Mouse (Mus musculus) cerebellum, postnatal 36 days (tissue): ENCODE data around the gene Aicda.
"Not testable (repeated sequence)": the region's sequence is repeated elsewhere in the genome, so short reads cannot be mapped to it uniquely, and the experiment has no call there.

ENCODE experiments used
- DNase-seq, 2 experiments: peaks; one replicate each; pipeline ENCODE4 v3.0.0; 2021 to 2022; ENCODE audit warnings: mixed read lengths in 2 of 2

Gene Aicda

DNA sequence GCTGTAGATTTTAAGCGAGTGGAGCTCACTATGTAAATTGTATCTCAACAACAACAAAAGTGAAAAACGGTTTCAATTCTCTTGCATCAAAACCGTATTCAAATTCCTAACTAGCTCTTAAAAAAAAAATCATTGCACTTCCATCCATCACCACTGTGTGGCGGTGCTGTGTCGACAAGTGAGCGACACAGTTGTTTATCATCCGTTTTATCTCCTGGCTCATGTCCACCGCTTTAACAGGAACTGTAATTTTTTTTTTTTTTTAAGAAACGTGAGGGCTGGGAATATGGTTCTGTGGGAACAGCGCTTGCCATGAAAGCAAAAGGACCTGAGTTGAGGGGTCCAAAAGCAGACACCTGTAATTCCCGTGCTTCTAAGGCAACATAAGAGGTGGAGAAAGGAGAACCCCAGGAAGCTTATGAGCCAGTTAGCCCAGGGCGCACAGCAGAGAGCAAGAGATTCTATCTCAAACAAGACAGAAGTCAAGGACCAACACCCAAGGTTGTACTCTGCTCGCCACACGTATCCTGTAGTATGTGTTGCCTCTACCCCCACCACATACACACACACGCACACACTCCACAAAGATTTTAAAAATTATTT is 3.5 kb downstream of the Aicda start:
- peak; percentile 54 to 69 for DNase-seq

GRCm38 (mm10) chr6:122560427-122560826 is 6.8 kb downstream of the Aicda start:
- DNase-seq: peak; percentile 57 to 59

GRCm38 (mm10) chr6:122561005-122561404 is 7.4 kb downstream of the Aicda start:
- DNase-seq: no peak

DNA sequence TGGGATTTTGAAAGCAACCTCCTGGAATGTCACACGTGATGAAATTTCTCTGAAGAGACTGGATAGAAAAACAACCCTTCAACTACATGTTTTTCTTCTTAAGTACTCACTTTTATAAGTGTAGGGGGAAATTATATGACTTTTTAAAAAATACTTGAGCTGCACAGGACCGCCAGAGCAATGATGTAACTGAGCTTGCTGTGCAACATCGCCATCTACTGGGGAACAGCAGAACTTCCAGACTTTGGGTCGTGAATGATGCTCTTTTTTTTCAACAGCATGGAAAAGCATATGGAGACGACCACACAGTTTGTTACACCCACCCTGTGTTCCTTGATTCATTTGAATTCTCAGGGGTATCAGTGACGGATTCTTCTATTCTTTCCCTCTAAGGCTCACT is 8.9 kb downstream of the Aicda start:
- DNase-seq: peak; percentile 41 to 63

DNA sequence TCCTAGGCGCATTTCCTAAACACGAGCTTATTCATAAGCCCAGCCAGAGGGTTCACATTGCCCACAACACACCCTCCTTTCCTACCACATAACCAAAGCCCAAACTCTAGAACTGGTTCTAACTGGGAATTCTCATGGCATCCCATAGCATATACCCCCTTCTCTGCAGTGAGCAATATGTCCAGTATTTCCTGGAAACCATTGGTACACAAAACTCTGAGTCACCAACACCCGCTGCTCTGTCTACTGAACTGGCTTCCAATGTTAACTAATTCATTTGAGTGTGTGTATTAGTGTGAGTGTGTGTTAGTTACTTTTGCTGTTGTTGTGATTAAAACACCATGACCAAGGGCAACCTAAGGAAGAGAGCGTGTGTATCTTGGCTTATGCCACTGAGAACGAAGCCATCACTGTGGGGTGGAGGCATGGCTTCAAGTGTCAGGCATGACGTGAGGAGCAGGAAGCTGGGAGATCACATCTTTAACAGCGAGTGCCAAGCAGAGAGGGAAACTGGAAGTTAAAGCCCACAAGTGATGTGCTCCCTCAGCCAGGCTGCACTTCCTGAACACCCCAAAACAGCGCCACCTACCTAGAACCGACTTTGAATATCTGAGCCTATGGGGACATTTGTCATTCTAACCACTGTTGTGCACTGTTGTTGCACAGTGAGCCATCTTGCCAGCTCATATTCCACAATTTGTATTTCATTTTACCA is 11.6 kb downstream of the Aicda start:
- DNase-seq: no peak

GRCm38 (mm10) chr6:122569113-122569512 is 15.5 kb downstream of the Aicda start:
- no peak for DNase-seq

DNA sequence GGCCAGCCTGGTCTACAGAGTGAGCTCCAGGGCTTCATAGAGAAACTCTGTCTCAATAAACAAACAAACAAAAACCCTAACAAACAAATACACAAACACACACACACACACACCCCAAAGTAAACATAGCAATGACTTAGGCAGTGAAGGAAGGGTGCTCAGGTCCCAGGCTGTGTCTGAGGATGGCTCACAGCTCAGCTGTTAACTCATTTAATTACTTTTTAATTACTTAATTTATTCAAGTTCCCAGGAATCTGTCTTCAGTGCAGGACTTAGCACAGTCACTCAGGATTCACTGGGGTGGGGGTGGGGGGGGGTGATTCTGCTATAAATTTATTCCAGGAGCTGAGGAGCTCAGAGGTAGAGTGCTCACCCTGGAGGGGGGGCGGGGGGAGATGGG is 16.2 kb downstream of the Aicda start:
- DNase-seq: no peak

DNA sequence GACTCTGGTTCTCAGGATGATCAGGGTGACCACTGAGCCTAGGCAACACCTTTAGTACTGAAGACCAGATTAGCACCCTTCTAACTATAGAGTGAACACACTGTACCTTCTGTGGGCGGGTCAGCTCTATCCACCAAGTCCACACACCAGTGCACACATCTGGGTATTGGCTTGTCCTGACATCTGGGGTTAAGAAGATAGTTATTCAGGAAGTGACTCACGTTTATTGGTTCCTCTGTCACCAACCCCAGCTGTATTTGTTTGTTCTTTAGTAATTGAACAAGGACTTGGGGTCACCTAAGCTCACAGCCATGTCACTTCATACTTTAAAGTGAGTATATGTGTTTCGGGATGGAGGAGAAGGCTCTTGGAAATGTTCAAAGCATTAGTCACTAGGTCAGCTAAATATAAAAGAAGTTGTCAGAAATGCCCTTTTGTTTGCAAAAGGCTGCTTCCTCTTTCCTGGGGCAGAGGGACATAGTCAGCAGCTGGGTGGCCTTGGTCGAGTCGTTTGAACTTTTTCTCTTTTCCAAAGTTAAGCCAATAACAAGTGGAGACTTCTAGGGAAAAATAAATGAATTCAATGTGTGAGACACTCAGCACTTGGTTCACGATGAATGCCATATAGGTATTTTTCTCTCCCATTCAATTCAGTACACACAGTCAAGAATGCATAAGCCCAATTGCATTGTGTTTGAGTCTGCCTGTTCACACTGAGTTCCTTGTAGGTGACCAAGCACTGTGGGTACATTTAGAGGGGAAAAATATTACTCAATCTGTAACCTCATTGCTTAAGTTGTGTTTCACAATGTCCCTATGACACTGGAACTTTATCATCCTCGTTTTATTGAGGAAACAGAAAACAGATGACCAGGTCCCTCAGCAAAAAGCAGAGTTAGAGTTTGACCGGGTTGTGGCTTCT is 17.4 kb downstream of the Aicda start:
- no peak for DNase-seq

GRCm38 (mm10) chr6:122571617-122571959 is 18.0 kb downstream of the Aicda start:
- DNase-seq: no peak

DNA sequence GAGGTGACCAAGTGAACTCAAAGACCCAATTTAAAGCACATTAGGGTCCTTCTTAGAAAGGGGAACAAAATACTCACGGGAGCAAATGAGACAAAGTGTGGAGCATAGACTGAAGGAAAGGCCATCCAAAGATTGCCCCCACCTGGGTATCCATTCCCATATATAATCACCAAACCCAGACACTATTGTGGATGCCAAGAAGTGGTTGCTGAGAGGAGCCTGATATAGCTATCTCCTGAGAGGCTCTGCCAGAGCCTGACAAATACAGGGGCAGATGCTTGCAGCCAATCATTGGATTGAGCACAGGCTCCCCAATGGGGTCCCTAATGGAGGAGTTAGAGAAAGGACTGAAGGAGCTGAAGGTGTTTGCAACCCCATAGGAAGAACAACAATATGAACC is 21.4 kb downstream of the Aicda start:
- DNase-seq: not testable (repeated sequence)

- no peak for DNase-seq
These were observed 23.4 kb downstream of the Aicda start for GRCm38 (mm10) chr6:122577030-122577429.

GRCm38 (mm10) chr6:122579086-122579485 is 25.5 kb downstream of the Aicda start:
- DNase-seq: no peak

- DNase-seq: no peak
These were observed 37.6 kb downstream of the Aicda start for GRCm38 (mm10) chr6:122591027-122591758.

DNA sequence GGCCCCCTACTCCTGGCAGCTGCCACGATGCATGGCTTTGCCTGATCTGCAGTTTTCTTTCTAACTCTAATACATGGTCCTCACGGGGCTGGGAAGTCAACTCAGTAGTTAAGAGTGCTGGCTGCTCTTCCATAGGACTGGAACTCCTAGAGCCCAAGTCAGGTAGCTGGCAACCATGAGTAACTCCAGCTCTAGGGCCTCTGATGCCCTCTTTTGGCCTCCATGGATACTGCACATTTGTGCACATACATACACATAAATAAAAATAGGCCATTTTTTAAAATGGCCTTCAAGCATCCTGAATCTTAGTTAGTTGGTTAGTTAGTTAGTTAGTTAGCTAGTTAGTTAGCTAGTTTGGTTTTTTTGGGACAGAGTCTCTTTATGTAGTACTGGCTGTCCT is 39.3 kb downstream of the Aicda start:
- DNase-seq: no peak

GRCm38 (mm10) chr6:122595637-122596036 is 42.0 kb downstream of the Aicda start:
- no peak for DNase-seq

DNA sequence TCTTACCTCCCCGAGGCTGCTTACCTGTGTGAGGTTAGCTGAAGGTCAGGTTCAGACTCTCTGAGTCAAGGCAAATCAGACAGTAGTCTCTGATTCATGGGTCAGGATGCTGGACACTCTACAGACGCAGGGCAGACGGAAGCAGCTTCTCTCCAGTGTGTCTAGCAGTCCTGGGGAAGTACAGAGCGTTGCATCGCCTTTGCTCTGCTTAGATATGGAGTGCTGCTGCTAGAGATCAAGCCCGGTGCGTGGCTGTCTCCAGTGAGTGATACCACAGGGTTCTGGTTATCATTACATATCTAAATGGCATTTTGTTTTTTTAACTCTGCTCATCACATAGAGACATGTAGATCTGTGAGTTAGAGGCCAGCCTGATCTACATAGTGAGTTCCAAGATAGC is 43.0 kb downstream of the Aicda start:
- no peak for DNase-seq

DNA sequence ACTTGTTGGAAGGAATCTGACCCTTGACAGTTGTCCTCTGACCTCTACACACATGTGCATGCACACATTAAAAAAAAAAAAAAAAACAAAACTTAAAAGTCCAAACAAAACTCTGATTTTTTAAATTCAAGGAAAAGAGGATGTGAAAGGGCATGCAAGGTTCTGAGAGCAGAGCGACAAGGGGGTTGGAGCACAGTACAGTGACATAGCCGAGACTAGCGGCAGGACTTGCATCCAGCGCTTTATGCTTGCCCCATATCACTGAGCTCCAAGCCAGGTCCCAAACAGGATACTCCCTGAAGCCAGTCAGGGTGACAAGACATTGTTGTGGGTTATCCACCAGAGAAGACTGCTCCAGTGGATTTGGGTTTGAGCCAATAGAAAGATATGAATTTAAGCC is 44.4 kb downstream of the Aicda start:
- DNase-seq: no peak

DNA sequence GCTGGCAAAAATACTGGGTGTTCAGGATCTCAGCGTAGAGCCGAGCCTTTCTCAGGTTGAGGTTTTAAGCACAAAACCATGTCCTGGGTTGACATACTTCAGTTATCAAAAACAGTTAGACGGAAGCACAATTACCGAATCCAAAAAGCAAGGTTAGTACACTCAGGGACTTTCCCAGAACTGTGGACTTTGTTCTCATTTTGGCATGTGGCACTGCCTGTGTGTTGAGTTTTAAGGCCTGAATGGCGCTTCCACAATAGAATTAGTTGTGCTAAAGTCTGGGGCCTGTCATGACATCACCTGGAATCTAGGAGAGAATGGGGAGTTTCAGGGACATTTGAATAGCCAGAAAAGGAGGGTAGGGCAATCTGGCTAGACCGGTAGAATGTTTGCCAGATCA is 44.8 kb downstream of the Aicda start:
- no peak for DNase-seq

GRCm38 (mm10) chr6:122599054-122599737 is 45.6 kb downstream of the Aicda start:
- no peak for DNase-seq

DNA sequence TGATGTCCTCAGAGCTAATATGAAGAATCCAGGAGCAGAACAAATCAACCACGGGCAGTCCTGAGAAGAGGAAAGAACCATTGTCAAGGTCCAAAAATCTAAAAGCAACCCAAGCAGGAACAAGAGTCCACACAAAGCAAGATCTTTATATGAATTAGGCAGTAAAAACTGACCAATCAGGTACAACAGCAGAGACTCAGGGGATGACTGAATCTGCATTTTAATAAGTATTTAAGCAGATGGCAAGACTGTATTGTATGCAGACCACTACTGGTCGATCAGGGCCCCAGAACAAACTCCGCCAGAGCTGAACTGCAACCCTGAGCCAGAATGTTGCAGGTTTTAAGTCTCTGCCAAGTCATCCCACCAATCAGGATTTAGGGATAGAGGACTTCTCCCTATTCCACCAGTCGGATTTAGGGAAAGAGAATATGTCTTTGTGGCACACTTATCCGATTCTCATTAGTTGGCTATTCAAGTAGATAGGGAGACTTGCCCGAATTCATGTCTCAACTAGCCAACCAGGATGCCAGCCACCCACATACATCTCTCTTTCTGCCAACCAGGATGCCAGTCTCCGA is 46.6 kb downstream of the Aicda start:
- DNase-seq: no peak

DNA sequence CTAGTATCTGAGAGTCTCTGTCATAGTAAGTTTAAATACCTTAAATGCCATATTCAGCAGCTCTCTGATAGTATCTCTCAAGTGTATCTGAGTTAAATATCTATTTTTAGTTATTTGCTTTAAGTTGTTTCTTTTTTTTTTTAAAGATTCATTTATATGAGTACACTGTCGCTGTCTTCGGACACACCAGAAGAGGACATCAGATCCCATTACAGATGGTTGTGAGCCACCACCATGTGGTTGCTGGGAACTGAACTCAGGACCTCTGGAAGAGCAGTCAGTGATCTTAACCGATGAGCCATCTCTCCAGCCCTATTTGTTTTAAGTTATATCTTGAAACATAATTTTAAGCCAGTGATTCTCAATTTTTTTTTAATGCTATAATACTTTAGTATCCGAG is 47.4 kb downstream of the Aicda start:
- no peak for DNase-seq

- no peak for DNase-seq
These were observed 48.0 kb downstream of the Aicda start for GRCm38 (mm10) chr6:122601615-122602014.
